Mouse (Mus musculus) effector memory CD4-positive, alpha-beta T cell, adult 7 months (primary cell): ENCODE data around the gene Gm21188. TPM values are rescaled to one million over a fixed set of nuclear protein-coding genes. Genes with fewer than 3 reads are reported as not detected.

Experiments
- polyA plus RNA-seq: library from polyadenylated mRNA; unstranded; fragments of 100-300 nt; shearing (Covaris generic); gene quantifications from one replicate; pipeline ENCODE4 v1.2.1, GENCODE M21; 2017

The Gm21188 gene
- not detected for polyA plus RNA-seq

GRCm38 (mm10) chr13:120052085-120052484, at the start of gene Gm21188:
Gene Gm21188 (minus strand): TSS chr13:120052194.

DNA sequence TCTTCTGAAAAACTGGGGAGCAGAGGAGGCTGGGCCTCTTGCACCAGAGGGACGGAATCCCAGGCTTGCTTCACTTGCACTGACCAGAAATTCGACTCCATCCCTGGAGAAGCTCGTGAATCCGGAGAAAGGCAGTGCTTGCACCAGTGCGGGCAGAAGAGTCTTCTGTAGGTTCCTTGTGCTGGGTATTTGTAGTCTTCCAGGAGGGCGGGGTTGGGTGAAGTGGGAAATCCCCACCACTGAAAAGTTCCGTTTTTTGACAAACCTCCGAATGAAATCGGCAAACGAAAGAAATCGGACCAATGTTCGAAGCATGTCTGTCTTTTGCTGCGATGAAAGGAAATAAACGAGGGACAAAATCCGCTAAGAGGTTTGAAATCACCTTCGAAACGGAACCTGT, 25.1 kb downstream of the Gm21188 start, which contains the start of gene Gm36079:
Gene Gm36079, minus strand, starts transcription at position 101 of the 400 bp plus-strand sequence.

Other genes with a start within 250 kb of the Gm21188 start
- not detected for gene AF067063, start 222.0 kb downstream of the Gm21188 start, polyA plus RNA-seq
- not detected for gene D13Ertd608e, start 216.2 kb downstream of the Gm21188 start, polyA plus RNA-seq
- gene Tcstv1, start 157.4 kb downstream of the Gm21188 start, polyA plus RNA-seq = not detected
- not detected for gene Gm21761, start 122.9 kb downstream of the Gm21188 start, polyA plus RNA-seq
- gene B020031M17Rik, start 101.4 kb downstream of the Gm21188 start, polyA plus RNA-seq = not detected
- not detected for gene Gm36079, start 25.2 kb downstream of the Gm21188 start, polyA plus RNA-seq
- gene Gm20767, start 88.1 kb upstream of the Gm21188 start, polyA plus RNA-seq = not detected
- gene Gm21818, start 120.2 kb upstream of the Gm21188 start, polyA plus RNA-seq = not detected
- gene Gm21762, start 163.8 kb upstream of the Gm21188 start, polyA plus RNA-seq = not detected
- gene Gm21731, start 186.9 kb upstream of the Gm21188 start, polyA plus RNA-seq = not detected
- gene AF067061, start 210.9 kb upstream of the Gm21188 start, polyA plus RNA-seq = not detected
- 11.0 TPM for gene BC147527, start 248.2 kb upstream of the Gm21188 start, polyA plus RNA-seq